Mouse (Mus musculus): ENCODE measurements around the gene Anapc5. TPM values are rescaled to one million over a fixed set of nuclear protein-coding genes. Genes with fewer than 3 reads are reported as not detected.

Gene Anapc5
- total RNA-seq, 2 experiments from 2014 or later: 161 to 165 TPM

DNA sequence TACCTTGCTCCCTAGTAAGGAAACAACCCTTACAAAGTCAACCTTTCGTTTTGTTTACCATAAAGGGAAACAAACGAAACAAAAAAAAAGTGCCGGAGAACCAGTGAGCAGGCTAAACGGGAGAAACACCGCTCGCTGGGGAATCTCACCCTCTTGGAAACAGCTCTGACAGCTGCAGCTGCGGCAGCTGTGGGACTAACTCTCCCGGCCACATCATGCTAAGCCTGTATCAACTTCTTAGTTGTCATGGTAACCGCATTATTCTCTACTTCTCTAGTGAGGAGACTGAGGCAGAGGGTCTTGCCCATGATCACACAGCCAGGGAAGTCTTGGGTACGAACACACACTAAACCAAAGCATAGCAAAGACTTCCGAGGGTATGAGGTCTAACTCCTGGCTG, 47.4 kb downstream of the Anapc5 start:
- intact Hi-C loops (cut with DNase I): no loop called here
- no peak for DNase-seq (ENCODE audit: low spot score)

DNA sequence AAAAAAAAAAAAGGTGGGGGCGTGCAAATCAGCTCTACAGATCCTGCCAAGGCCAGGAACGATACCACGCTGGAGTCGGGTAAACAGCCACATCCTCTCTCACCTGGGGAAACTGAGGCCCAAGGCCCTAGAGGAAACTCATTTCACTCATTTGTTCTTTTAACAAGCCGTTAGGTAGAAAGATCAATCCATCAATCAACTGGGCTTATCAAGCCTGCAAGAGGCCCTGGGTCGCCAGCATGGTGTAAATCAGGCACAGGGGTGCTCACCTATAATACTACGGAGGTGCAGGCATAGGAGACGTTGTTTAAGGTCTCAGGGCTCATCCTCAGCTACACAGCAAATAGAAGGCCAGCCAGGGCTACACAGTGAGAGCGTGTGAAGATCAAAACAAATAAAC, 49.7 kb downstream of the Anapc5 start:
- intact Hi-C loops (cut with DNase I): no loop called here
- no peak for DNase-seq (ENCODE audit: low spot score)

DNA sequence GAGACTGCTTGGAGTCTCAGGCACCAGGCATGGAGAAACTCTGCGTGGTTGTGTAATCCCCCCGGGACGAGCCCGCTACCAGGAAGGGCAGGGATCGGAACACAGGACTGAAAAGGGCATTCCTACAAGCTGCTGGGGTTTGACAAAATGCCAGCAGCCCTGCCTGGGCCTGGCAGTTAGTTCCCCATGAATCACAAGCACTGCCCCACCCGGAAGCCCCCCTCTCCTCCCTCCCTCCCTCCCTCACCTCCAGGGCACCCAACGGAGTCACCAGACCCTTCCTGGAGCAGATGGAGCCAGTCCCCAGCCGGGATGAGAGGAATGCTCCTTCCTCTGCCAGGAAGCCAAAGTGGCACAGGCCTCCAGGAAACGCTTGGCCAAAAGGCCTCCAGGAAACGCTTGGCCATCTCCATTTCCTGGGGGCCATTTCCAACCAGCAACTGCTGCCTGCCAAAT, 50.3 kb downstream of the Anapc5 start:
- intact Hi-C loops (cut with DNase I): no loop called here
- peak; percentile 82 for DNase-seq (ENCODE audit: low spot score)

DNA sequence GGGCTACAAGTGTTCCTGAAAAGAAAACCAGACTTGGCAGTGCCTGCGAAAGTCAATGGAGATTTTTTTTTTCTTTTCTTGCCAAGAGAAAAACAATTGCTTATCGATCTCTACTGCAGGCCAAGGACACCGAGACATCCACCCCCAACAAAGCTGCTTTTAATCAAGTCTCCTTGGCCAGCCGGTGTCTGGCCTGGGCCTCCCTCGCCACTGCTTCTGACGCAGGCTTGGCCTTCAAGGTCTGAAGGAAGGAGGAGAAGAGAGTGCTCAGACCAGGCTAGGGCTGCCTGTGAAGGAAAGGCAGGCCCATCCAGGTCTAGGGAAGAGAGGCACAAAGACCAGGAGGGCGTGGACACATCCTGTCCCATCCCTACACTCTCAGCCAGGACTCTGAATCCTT, 50.8 kb downstream of the Anapc5 start:
- intact Hi-C loops (cut with DNase I): no loop called here
- DNase-seq (ENCODE audit: low spot score): peak; percentile 55

DNA sequence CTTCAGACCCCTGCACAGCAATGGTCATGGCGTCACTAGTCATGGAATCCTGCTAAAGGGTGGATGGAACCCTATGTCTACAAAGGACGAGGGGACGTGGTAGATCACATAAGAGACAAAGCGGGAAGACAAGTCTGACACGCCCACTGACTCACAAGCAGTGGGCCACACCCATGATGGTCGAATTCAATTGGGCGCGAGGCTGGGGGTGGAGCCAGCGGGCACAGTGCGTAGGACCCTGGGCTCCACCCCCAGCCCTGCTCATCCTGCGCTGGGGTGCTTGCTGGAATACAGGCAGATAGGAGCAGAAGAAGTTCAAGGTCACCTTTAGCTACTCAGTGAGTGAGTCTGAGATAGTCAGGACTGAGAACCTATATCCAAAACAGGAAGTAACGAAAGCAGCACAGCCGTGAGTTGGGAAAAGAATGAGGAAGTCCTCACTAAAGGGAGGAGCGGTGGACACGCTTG, 52.0 kb downstream of the Anapc5 start:
- intact Hi-C loops (cut with DNase I): no loop called here
- no peak for DNase-seq (ENCODE audit: low spot score)

DNA sequence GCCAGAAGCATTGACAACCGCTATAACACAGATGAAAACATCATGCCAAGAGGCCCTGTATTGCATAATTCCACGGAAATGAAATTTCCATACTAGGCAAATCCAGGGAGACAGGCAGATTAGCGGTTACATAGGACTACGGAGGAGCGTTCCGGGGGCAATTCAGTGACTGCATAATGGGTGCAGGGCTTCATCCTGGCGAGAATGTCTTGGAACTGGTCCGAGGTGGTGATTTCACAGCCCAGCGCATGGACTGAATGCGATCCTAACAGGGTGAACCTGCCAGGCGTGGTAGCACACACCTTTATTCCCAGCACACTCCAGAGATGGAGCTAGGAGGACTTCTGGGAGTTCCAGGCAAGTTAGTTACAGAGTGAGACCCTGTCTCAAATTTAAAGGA, 53.9 kb downstream of the Anapc5 start:
- intact Hi-C loops (cut with DNase I): no loop called here

DNA sequence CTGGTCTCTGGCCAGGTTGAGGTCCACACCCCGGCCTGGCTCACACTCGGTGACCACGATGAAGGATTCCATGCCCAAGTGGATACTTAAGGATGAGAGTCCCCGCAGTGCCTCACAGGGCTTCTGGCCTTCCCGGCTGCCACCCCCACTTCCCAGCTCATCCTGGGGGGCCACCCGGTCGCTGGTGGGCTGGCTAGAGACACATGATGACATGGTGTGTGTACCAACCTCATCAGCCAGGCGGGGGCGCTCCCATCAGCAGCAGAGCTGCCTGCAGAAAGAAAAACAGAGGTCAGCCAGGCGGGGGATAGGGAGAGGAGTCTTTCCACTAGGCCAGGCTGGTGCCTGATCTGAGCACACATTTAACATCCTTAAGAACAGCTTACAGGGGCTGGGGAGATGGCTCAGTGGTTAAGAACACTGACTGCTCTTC, 57.1 kb downstream of the Anapc5 start:
- intact Hi-C loops (cut with DNase I): no loop called here
- DNase-seq (ENCODE audit: low spot score): no peak

More for the DNA sequence above, 53.9 kb downstream of the Anapc5 start:
- DNase-seq (ENCODE audit: low spot score): no peak

DNA sequence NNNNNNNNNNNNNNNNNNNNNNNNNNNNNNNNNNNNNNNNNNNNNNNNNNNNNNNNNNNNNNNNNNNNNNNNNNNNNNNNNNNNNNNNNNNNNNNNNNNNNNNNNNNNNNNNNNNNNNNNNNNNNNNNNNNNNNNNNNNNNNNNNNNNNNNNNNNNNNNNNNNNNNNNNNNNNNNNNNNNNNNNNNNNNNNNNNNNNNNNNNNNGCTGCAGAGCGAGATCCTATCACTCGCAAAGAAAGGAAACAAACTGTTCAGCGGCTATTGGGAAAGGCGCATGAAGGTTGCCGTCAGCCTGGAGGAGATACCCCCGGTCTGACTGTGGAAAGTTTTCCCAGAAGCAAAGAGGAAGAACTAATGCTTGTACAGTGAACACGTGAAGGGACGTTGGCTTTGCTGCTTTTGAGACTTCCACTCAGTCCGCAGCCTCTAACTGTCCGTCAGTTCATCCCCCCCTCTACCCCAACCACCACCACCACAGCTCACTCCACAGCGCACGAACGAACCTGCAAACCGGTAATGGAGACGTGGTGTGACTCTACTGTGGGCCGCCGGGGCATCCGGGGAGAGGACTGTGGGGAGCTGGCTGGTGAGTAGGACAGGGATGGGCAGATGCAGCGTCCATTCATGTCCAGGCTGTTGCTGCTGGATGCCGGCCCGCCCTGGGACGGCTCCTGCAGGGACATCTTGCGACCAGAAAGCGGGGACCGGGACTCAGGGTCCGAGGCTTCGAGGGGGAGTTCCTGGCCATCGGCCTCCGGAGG, 57.7 kb downstream of the Anapc5 start:
- DNase-seq (ENCODE audit: low spot score): no peak
- intact Hi-C loops (cut with DNase I): no loop called here

DNA sequence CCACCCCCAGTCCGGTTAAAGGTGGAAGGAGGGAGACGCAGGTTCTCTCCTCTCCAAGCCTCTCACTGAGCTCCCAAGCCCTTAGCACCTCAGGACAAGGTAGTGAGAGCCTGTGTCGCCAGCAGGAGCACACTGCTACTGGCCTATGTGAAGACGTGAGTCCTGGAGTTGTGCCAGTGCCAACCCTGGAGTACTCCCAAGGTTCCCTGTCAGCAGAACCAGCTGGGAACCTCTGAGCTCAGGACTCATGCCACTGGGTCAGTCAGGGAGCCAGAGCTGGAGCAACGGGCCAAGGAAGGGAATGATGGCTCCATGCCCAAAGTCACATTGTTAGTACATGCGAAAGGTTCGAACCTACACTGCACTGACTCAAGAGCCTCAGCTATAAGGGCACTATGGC, 64.5 kb downstream of the Anapc5 start:
- intact Hi-C loops (cut with DNase I): no loop called here
- no peak for DNase-seq (ENCODE audit: low spot score)

DNA sequence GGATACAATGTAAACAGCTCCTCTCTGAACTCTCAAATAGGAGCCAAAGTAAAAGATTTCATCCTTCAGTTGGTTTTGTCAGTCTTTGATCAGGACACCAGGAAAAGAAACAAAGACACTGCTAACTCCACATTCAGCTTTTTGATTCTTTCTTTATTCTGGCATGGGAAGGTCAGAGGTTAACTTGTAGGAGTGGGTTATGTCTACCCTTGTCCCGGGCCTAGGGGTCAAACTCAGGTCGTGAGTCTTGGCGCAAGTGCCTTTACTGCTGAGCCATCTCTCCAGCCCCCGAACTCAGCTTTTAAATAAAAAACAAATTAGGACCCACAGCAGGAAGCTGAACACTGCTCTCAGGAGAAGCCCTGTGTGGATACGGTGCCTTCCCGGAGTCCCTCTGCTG, 65.0 kb downstream of the Anapc5 start:
- DNase-seq (ENCODE audit: low spot score): no peak
- intact Hi-C loops (cut with DNase I): no loop called here

DNA sequence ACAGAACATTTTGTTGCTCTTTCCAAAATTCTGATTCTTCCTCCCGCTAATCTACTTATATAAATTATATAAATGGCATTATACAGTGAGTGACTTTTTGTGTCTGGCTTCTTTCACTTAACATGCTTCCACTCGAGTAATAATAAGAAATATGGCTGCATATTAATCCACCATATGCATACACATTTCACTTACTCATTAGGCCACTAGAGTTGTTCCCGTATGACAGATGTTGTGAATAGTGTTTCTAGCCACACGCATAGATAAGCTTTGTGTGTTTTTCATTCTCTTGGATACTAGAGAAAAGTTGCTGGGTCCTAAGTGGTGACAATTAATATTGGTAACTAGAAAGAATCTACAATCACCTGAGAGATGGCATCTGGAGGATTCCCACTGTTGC, 65.5 kb downstream of the Anapc5 start:
- DNase-seq (ENCODE audit: low spot score): no peak
- intact Hi-C loops (cut with DNase I): no loop called here

DNA sequence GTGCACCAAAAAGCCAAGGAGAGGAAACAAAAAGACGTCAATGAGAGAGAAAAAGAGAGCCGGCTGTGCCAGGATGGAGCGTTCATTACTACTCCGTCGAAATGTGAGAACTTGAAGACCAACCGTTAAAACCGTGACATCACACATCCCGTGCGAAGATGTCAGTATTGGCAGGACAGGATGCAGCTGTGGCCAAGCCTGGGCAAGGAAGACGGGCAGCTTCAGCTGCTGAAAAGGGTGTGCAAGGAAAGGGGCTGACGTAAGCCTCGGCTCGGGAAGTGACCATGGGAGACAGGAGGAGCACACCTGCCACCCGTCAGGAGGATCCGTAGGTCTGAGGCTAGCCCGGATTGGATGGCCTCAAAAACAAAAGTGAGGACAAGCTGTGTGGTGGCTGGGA, 66.7 kb downstream of the Anapc5 start:
- no peak for DNase-seq (ENCODE audit: low spot score)
- intact Hi-C loops (cut with DNase I): no loop called here

DNA sequence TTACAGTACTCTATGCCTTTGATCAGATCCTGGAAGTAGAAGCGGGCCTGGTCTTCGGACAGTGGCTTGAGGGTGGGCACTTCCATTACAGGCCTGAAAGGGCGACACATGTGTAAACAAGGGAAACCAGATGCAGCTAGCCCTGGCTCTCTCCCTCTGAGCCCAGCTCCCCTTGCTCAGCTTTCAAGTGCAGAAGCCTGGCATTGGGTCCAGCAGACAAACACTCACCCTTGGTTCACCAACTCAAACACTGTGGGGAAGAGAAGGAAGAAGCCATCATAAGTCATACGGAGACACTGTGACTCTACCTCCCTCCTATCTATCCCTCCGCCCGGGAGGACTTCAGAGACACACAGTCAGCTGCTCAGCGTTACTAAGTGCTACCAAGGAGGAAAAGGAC, 73.2 kb downstream of the Anapc5 start:
- no peak for DNase-seq (ENCODE audit: low spot score)
- intact Hi-C loops (cut with DNase I): no loop called here

DNA sequence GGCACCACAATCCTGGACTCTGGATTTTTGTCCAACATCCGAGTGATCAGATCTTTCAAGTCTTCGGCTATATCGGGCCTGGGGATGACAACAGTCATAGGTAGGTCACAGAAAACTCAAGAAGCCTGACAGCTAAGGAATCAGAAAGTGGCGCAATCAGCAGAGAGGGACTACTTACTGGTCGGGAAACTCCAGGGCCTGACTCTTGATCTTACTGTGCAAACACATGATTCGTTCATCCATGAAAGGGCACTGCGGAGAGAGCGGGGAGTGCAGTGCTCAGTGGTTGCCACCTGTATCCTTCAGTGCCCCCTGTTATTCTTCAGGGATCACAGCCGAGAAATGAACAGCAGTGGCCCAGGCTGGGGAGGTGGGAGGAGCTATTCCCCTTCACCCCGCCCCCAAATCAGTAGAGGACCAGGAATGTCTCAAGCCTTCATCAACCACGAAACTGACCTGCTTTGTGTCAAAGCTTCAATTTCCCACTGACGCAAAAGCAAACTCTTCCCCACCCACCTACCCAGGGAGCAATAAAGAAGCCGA, 77.2 kb downstream of the Anapc5 start:
- intact Hi-C loops (cut with DNase I): no loop called here
- DNase-seq (ENCODE audit: low spot score): no peak

Other genes starting within 250 kb of the Anapc5 start
- gene Ift81, start 206.8 kb downstream of the Anapc5 start, total RNA-seq (2021): 10 to 100 TPM; 67.4 to 68.3 TPM
- gene P2rx7, start 177.4 kb downstream of the Anapc5 start, total RNA-seq (2021): 1 to 10 TPM; 3.2 to 3.9 TPM
- 10 to 100 TPM; 14.3 to 15.5 TPM for gene P2rx4, start 113.8 kb downstream of the Anapc5 start, total RNA-seq (2021)
- gene Camkk2, start 41.9 kb downstream of the Anapc5 start, total RNA-seq (2021): 10 to 100 TPM; 11.0 to 11.4 TPM
- 10 to 100 TPM; 24.0 to 28.2 TPM for gene Rnf34, start 28.7 kb upstream of the Anapc5 start, total RNA-seq (2021)
- 10 to 100 TPM; 15.4 to 16.8 TPM for gene Kdm2b, start 168.5 kb upstream of the Anapc5 start, total RNA-seq (2021)
- gene Orai1, start 193.7 kb upstream of the Anapc5 start, total RNA-seq (2021): 10 to 100 TPM; 15.1 to 16.1 TPM
- gene Morn3, start 225.7 kb upstream of the Anapc5 start, total RNA-seq (2021): not detected
- 10 to 100 TPM in 1 of 2 experiments, 1 to 10 TPM in 1; 8.6 to 10.6 TPM for gene Tmem120b, start 247.1 kb upstream of the Anapc5 start, total RNA-seq (2021)

Measured in heart, postnatal 25 days (tissue).